8 mouse cellular contexts compared by ENCODE assay signal in genomic region chr8:123982826-123983400, GRCm38 (mm10). TPM values are rescaled to one million over a fixed set of nuclear protein-coding genes. Genes with fewer than 3 reads are reported as not detected.
DNase-seq lines count a peak whose midpoint lies in the region; ATAC-seq and TF ChIP-seq lines count a peak whose summit lies in the region.

Gene Abcb10 (minus strand): TSS chr8:123983122.

- H3K27ac ChIP-seq in ES-E14 (ENCODE audit: insufficient read depth, low read depth, low read length, poor library complexity, severe bottlenecking): peak within 1 kb of the TSS; percentile 25
- peak within 1 kb of the TSS; percentile 53 for H3K27ac ChIP-seq in forebrain, embryonic 15.5 days (replicated peaks)
- H3K27ac ChIP-seq in liver, embryonic 16.5 days (ENCODE audit: low read length): peak within 1 kb of the TSS; percentile 99
- H3K27ac ChIP-seq in neural tube, embryonic 12.5 days: peak within 1 kb of the TSS; percentile 37; the same call in 1 of the 2 replicates
- peak within 1 kb of the TSS; percentile 91 for H3K27ac ChIP-seq in stomach, postnatal 0 days (replicated peaks)

- intact Hi-C loops in heart, postnatal 14 days (cut with DNase I): loop anchor here (2.0 kb wide), 1 partner anchor 32 kb away; no protein-coding TSS in a partner anchor

- in situ Hi-C loops in ES-E14 (cut with MboI; ENCODE audit: low sequenced_read_pairs in 2 of 2, unreplicated experiment in 2 of 2): no loop called here

- under 1% methylated on average over 48 of the region's 56 CpGs for WGBS in forebrain, embryonic 15.5 days
- under 1% methylated on average over 51 of the region's 56 CpGs for WGBS in large intestine, adult 2 months
- WGBS in liver, embryonic 16.5 days (ENCODE audit: insufficient replicate concordance): under 1% methylated on average over 50 of the region's 56 CpGs
- under 1% methylated on average over 55 of the region's 56 CpGs for WGBS in neural tube, embryonic 12.5 days
- WGBS in stomach, postnatal 0 days: under 1% methylated on average over 43 of the region's 56 CpGs

- DNase-seq in ES-E14 (ENCODE audit: low read depth, low spot score): peak; percentile 77
- DNase-seq in cerebellum, adult 11-12 months: peak; percentile 91
- DNase-seq in heart, postnatal 14 days: peak; percentile 92 to 93
- DNase-seq in large intestine, adult 2 months (ENCODE audit: low read depth, low spot score): peak; percentile 52
- peak; percentile 92 for DNase-seq in stomach, postnatal 0 days (ENCODE audit: low spot score)

- no peaks in the 10 kb centered on the region for H3K27me3 ChIP-seq in forebrain, embryonic 15.5 days
- no peaks in the 10 kb centered on the region for H3K27me3 ChIP-seq in liver, embryonic 16.5 days (ENCODE audit: control insufficient read depth, insufficient read depth, low read depth, low read length)
- no peaks in the 10 kb centered on the region for H3K27me3 ChIP-seq in neural tube, embryonic 12.5 days (replicated peaks)
- no peaks in the 10 kb centered on the region for H3K27me3 ChIP-seq in stomach, postnatal 0 days (ENCODE audit: control insufficient read depth, insufficient read depth, low read length)

- H3K9ac ChIP-seq in ES-E14 (ENCODE audit: insufficient read depth, low read depth, low read length, poor library complexity, severe bottlenecking): peak within 1 kb of the TSS; percentile 92
- peak within 1 kb of the TSS; percentile 75 for H3K9ac ChIP-seq in forebrain, embryonic 15.5 days (replicated peaks)
- H3K9ac ChIP-seq in liver, embryonic 16.5 days (ENCODE audit: low read depth, low read length): peak within 1 kb of the TSS; percentile 100
- peak within 1 kb of the TSS; percentile 80 for H3K9ac ChIP-seq in neural tube, embryonic 12.5 days
- peak within 1 kb of the TSS; percentile 81 for H3K9ac ChIP-seq in stomach, postnatal 0 days (ENCODE audit: low read length)

- H3K9me3 ChIP-seq in ES-E14 (ENCODE audit: control insufficient read depth, insufficient read depth, low read depth, low read length): no peaks in the 10 kb centered on the region
- H3K9me3 ChIP-seq in forebrain, embryonic 15.5 days: no peaks in the 10 kb centered on the region
- H3K9me3 ChIP-seq in liver, embryonic 16.5 days (replicated peaks; ENCODE audit: control insufficient read depth, low read length): no peaks in the 10 kb centered on the region
- H3K9me3 ChIP-seq in neural tube, embryonic 12.5 days: no peaks in the 10 kb centered on the region
- no peaks in the 10 kb centered on the region for H3K9me3 ChIP-seq in stomach, postnatal 0 days (ENCODE audit: control insufficient read depth, low read length)

- ATAC-seq in forebrain, embryonic 15.5 days (replicated peaks): peak; percentile 85
- ATAC-seq in liver, embryonic 16.5 days (ENCODE audit: low read depth): peak; percentile 88
- ATAC-seq in neural tube, embryonic 12.5 days (ENCODE audit: low FRiP score, low read depth): peak; percentile 90
- ATAC-seq in stomach, postnatal 0 days (ENCODE audit: low FRiP score, low TSS enrichment): peak; percentile 97

- no peaks in the 10 kb centered on the region for H3K36me3 ChIP-seq in ES-E14 (ENCODE audit: control insufficient read depth, insufficient read depth, low read length, poor library complexity, severe bottlenecking)
- H3K36me3 ChIP-seq in forebrain, embryonic 15.5 days: no peaks in the 10 kb centered on the region
- H3K36me3 ChIP-seq in liver, embryonic 16.5 days (ENCODE audit: control insufficient read depth, insufficient read depth): peaks cover 12% of the 10 kb centered on the region
- no peaks in the 10 kb centered on the region for H3K36me3 ChIP-seq in neural tube, embryonic 12.5 days
- H3K36me3 ChIP-seq in stomach, postnatal 0 days (ENCODE audit: control insufficient read depth, insufficient read depth, low read length): no peaks in the 10 kb centered on the region

- H3K4me3 ChIP-seq in ES-E14 (ENCODE audit: insufficient read depth in 1 of 2, low read depth in 1 of 2, low read length in 2 of 2, poor library complexity in 1 of 2, severe bottlenecking in 1 of 2): peak within 1 kb of the TSS; percentile 73 to 92
- peak within 1 kb of the TSS; percentile 66 for H3K4me3 ChIP-seq in forebrain, embryonic 15.5 days
- peak within 1 kb of the TSS; percentile 97 for H3K4me3 ChIP-seq in liver, embryonic 16.5 days (ENCODE audit: low read depth, low read length)
- H3K4me3 ChIP-seq in neural tube, embryonic 12.5 days: peak within 1 kb of the TSS; percentile 82
- peak within 1 kb of the TSS; percentile 86 for H3K4me3 ChIP-seq in stomach, postnatal 0 days (ENCODE audit: low read depth, low read length)

- no peak for TF ChIP-seq EP300 in stomach, postnatal 0 days (optimal IDR thresholded peaks at IDR 0.05)

- peaks cover 0 to 2% of the 10 kb centered on the region in 2 experiments; a peak in 1 of 4 replicates for H3K4me1 ChIP-seq in ES-E14 (ENCODE audit: control insufficient read depth in 2 of 2, insufficient read depth in 2 of 2, low read length in 2 of 2, poor library complexity in 1 of 2)
- peaks cover 27% of the 10 kb centered on the region for H3K4me1 ChIP-seq in forebrain, embryonic 15.5 days
- peaks cover 46% of the 10 kb centered on the region for H3K4me1 ChIP-seq in liver, embryonic 16.5 days (ENCODE audit: control insufficient read depth, low read depth, low read length)
- H3K4me1 ChIP-seq in neural tube, embryonic 12.5 days: peaks cover 10% of the 10 kb centered on the region
- H3K4me1 ChIP-seq in stomach, postnatal 0 days (replicated peaks; ENCODE audit: control insufficient read depth, insufficient read depth): no peaks in the 10 kb centered on the region

- peak; percentile 27; the same call in 1 of the 2 replicates for TF ChIP-seq CTCF in stomach, postnatal 0 days (IDR thresholded peaks at IDR 0.05; ENCODE audit: low read depth)

- H3K4me2 ChIP-seq in forebrain, embryonic 15.5 days (replicated peaks): peak within 1 kb of the TSS; percentile 84
- peak within 1 kb of the TSS; percentile 79 for H3K4me2 ChIP-seq in liver, embryonic 16.5 days (ENCODE audit: low read depth, low read length)
- H3K4me2 ChIP-seq in neural tube, embryonic 12.5 days (replicated peaks): peak within 1 kb of the TSS; percentile 96
- peak within 1 kb of the TSS; percentile 95 for H3K4me2 ChIP-seq in stomach, postnatal 0 days (replicated peaks; ENCODE audit: low read depth)

TF ChIP-seq in ES-E14, 5 proteins besides CTCF, POLR2A, EP300 and RAD21:
- TF ChIP-seq MAFK (IDR thresholded peaks at IDR 0.05; ENCODE audit: insufficient read depth, low read depth, low read length) (no peak), ZC3H11A (IDR thresholded peaks at IDR 0.05; ENCODE audit: borderline replicate concordance, low read depth, low read length) (no peak), ZNF384 (IDR thresholded peaks at IDR 0.05; ENCODE audit: low read depth, low read length) (no peak), HCFC1 (IDR thresholded peaks at IDR 0.05; ENCODE audit: borderline replicate concordance, insufficient read depth, low read length) (peak; percentile 46; the same call in 1 of the 2 replicates), CHD2 (IDR thresholded peaks at IDR 0.05; ENCODE audit: low read depth, low read length) (no peak)

RNA-seq across cellular contexts. Expression of gene Abcb10, which starts in this region (rescaled TPM):
- 24.6 and 32.1 TPM in 2 replicates for total RNA-seq in ES-E14 (2012; rRNA removed)
- polyA plus RNA-seq in forebrain, embryonic 15.5 days (2015; fragmentation: Nextera tagmentation; extraction: Ambion mirVana): 10.6 and 10.7 TPM in 2 replicates
- 10 to 100 TPM; 44.8 to 46.5 TPM for total RNA-seq in heart, postnatal 14 days (2021)
- polyA plus RNA-seq in large intestine, adult 2 months (2012; rRNA removed): 12.7 and 23.2 TPM in 2 replicates
- polyA plus RNA-seq in liver, embryonic 16.5 days (2015; fragmentation: Nextera tagmentation; extraction: Ambion mirVana): 130 and 131 TPM in 2 replicates
- polyA plus RNA-seq in neural tube, embryonic 12.5 days (2016; fragmentation: Nextera tagmentation; extraction: Ambion mirVana): 19.5 and 19.9 TPM in 2 replicates
- 14.7 and 15.2 TPM in 2 replicates for polyA plus RNA-seq in stomach, postnatal 0 days (2015; fragmentation: Nextera tagmentation; extraction: Ambion mirVana)

Comparison
In these comparisons a context has a peak if more than half of its experiments do, and no peak if none do; other contexts are left out.
1. Peak in every context shown above with its lines: DNase-seq, ATAC-seq, H3K4me3 ChIP-seq and H3K27ac ChIP-seq.
2. H3K27ac ChIP-seq: peak in every context shown above with its lines; median percentile 99 in liver, embryonic 16.5 days; 91 in stomach, postnatal 0 days; 53 in forebrain, embryonic 15.5 days; 37 in neural tube, embryonic 12.5 days; 25 in ES-E14.